Mouse (Mus musculus) liver, embryonic 11.5 days (tissue): Measurements from ENCODE around the gene Ppp1r27. TPM values are rescaled to one million over a fixed set of nuclear protein-coding genes. Genes with fewer than 3 reads are reported as not detected.
"Not testable (repeated sequence)": the region's sequence is repeated elsewhere in the genome, so short reads cannot be mapped to it uniquely, and the experiment has no call there.

ENCODE experiments used
- ATAC-seq: fragments of 200-750 bp; cut with Nextera tagmentation; replicated peaks from 2 replicates; pipeline ENCODE4 v1.8.0; 2017; ENCODE audit warnings: moderate number of reproducible peaks, mild to moderate bottlenecking, moderate TSS enrichment, moderate library complexity; ENCODE audit not compliant: low FRiP score
- DNase-seq: peaks from one replicate; pipeline ENCODE4 v3.0.0-alpha.2; 2017; ENCODE audit warnings: low spot score
- H3K27ac ChIP-seq: fragments of 300-500 bp; sonication (generic); 2 replicates; pipeline ENCODE4 v1.5.1; 2014; ENCODE audit warnings: mild to moderate bottlenecking, low read depth, low read length, control low read depth
- H3K27me3 ChIP-seq: fragments of 300-500 bp; sonication (generic); replicated peaks from 2 replicates; pipeline ENCODE4 v1.6.1; 2014; ENCODE audit warnings: low read length, mixed read lengths; ENCODE audit not compliant: control insufficient read depth, insufficient read depth
- H3K36me3 ChIP-seq: fragments of 300-500 bp; sonication (generic); 2 replicates; pipeline ENCODE4 v1.6.1; 2014; ENCODE audit warnings: mild to moderate bottlenecking, low read length, moderate library complexity, mixed read lengths; ENCODE audit not compliant: control insufficient read depth, insufficient read depth
- H3K4me1 ChIP-seq: fragments of 300-500 bp; sonication (generic); replicated peaks from 2 replicates; pipeline ENCODE4 v1.6.1; 2014; ENCODE audit warnings: low read length, mixed read lengths; ENCODE audit not compliant: control insufficient read depth, insufficient read depth
- H3K4me2 ChIP-seq: fragments of 300-500 bp; sonication (generic); 2 replicates; pipeline ENCODE4 v1.6.1; 2014; ENCODE audit warnings: mild to moderate bottlenecking, control low read depth, moderate library complexity
- H3K4me3 ChIP-seq: fragments of 300-500 bp; sonication (generic); 2 replicates; pipeline ENCODE4 v1.5.1; 2014; ENCODE audit warnings: low read depth, low read length, control low read depth
- H3K9ac ChIP-seq: fragments of 300-500 bp; sonication (generic); 2 replicates; pipeline ENCODE4 v1.6.1; 2014; ENCODE audit warnings: low read depth, low read length, control low read depth
- H3K9me3 ChIP-seq: fragments of 300-500 bp; sonication (generic); 2 replicates; pipeline ENCODE4 v1.6.1; 2016; ENCODE audit warnings: low read length, inconsistent platforms, mixed read lengths; ENCODE audit not compliant: control insufficient read depth
- WGBS: fragments of 180-500 bp; shearing (Covaris S2); extraction: QIAGEN DNeasy Blood & Tissue Kit; methylation state at CpG from one replicate; pipeline ENCODE4 v1.1.7; 2014; 5-methylcytosine and 5-hydroxymethylcytosine counted together
- polyA plus RNA-seq: library from polyadenylated mRNA; unstranded; fragments of >200 nt; fragmentation: Nextera tagmentation; extraction: Ambion mirVana; gene quantifications from 2 replicates; pipeline ENCODE4 v1.2.1, GENCODE M21; 2014

Gene Ppp1r27
- polyA plus RNA-seq, 1 experiment from 2014 or later: not detected

DNA sequence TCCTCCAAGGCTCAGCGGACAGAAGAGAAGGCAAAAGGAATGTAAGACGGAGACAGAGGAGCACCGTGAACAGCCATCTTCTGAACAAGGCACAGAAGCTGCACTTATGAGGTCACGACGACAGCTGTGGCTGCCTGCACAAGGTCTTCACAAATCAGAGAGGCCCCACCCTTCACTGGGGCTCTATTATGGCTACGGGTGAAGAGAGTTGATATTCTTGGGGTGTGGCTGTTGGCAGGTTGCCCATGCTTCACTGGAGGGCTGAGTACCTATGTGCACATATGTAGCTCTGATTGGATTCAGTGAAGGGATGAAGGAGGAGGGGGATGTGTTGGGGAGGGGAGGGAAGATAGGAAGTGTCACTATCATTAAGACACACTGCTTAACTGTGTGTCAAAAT is 32.4 kb downstream of the Ppp1r27 start:
- no peak for ATAC-seq
- no peak for DNase-seq
- no peak overlapping the region for H3K4me3 ChIP-seq
- no peak overlapping the region for H3K9ac ChIP-seq
- H3K27me3 ChIP-seq: no peaks in the 10 kb centered on the region
- peak overlapping the region; percentile 26; the same call in 1 of the 2 replicates for H3K27ac ChIP-seq
- WGBS: 63% methylated on average over 6 of the region's 6 CpGs
- no peak overlapping the region for H3K4me2 ChIP-seq
- H3K9me3 ChIP-seq: no peaks in the 10 kb centered on the region
- peaks cover 16% of the 10 kb centered on the region for H3K4me1 ChIP-seq
- H3K36me3 ChIP-seq: no peaks in the 10 kb centered on the region

DNA sequence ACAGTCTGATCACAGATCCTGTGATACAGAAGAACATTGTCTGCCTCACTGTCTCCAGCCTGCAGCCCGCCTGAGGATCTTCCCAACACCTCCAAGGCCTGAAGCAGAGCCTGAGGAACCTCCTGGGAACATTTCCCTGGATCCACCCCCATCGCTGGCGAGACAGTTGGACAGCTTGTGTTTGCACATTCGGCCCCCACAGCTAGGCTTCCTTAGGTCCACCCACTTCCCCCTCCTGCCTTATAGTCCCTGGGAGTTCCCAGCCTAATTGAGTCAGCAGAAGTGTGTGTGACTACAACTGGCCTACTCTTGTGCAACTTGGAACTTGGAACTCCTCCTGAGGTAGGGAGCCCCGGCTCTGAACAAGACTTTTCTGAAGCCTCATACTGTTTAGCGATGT is 32.9 kb downstream of the Ppp1r27 start:
- no peak for ATAC-seq
- Histone ChIP-seq H3K4me1 (peaks cover 16% of the 10 kb centered on the region), H3K9ac (no peak overlapping the region), H3K4me3 (no peak overlapping the region), H3K9me3 (no peaks in the 10 kb centered on the region), H3K27me3 (no peaks in the 10 kb centered on the region), H3K36me3 (no peaks in the 10 kb centered on the region), H3K4me2 (no peak overlapping the region), H3K27ac (peak overlapping the region; percentile 26; the same call in 1 of the 2 replicates)
- WGBS: 55% methylated on average over 6 of the region's 6 CpGs
- DNase-seq: no peak

DNA sequence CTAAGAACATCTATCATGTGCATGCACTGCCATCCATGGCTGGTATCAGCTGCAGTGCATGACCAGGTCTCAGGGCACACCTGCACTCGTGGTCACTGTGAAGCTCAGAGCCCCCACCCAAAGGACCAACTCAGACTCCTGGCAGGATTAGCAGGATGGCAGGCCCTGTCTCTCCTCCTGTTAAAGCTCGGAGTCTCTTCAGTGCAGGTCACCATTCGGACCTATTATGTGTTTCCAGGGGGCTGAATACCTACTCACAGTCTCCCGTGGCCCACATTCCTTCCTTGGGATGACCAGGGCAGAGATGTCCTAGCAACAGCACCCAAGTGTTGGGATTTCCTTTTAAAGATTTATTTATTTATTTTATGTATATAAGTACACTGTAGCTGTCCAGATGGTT is 33.8 kb downstream of the Ppp1r27 start:
- Histone ChIP-seq H3K36me3 (no peaks in the 10 kb centered on the region), H3K4me3 (no peak overlapping the region), H3K4me2 (no peak overlapping the region), H3K27me3 (no peaks in the 10 kb centered on the region), H3K27ac (no peak overlapping the region), H3K9ac (no peak overlapping the region), H3K4me1 (peaks cover 16% of the 10 kb centered on the region), H3K9me3 (no peaks in the 10 kb centered on the region)
- no peak for DNase-seq
- 77% methylated on average over 4 of the region's 4 CpGs for WGBS
- no peak for ATAC-seq

DNA sequence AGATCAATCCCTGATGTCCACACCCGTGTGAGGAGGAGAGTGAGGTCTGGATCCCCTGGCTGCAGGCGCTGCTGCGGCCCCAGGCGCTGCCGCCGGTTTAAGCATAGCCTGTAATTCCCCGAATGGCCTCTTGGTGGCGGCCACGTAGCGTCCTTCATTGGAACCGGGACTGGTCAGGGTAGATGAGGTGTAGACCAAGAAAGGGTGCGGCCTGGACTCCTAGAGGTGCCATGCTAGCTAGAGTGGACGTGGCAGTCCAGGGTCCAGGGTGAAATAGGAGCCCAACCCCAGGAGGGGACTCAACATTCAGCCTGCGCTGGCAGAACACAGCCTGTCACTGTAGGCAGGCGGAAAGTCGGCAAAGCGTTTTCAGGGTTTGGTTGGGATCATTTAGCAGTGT is 35.3 kb downstream of the Ppp1r27 start:
- ATAC-seq (peak; percentile 53), DNase-seq (peak; percentile 80)
- H3K27me3 ChIP-seq: no peaks in the 10 kb centered on the region
- no peaks in the 10 kb centered on the region for H3K9me3 ChIP-seq
- 18% methylated on average over 17 of the region's 17 CpGs for WGBS
- H3K4me1 ChIP-seq: peaks cover 15% of the 10 kb centered on the region
- no peak overlapping the region for H3K27ac ChIP-seq
- no peak overlapping the region for H3K4me2 ChIP-seq
- no peaks in the 10 kb centered on the region for H3K36me3 ChIP-seq
- H3K4me3 ChIP-seq: no peak overlapping the region
- no peak overlapping the region for H3K9ac ChIP-seq

DNA sequence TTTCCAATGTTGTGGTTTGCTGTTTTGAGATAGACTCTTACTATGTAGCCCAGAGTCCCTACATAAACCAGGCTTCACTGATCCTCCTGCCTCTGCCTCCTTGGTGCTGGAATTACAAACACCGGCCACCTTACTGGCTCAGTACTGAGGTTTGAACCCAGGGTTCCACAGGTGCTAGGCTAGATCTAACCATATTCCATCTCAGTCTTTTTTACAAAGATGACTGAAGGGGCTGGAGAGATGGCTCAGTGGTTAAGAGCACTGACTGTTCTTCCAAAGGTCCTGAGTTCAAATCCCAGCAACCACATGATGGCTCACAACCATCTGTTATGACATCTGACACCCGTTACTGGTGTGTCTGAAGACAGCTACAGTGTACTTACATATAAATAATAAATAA is 36.7 kb downstream of the Ppp1r27 start:
- not testable (repeated sequence) for DNase-seq, H3K27ac ChIP-seq, H3K36me3 ChIP-seq, H3K4me3 ChIP-seq, H3K9me3 ChIP-seq, H3K4me2 ChIP-seq, H3K9ac ChIP-seq, ATAC-seq, H3K27me3 ChIP-seq
- 91% methylated on average over 2 of the region's 2 CpGs for WGBS
- H3K4me1 ChIP-seq: peaks cover 23% of the 10 kb centered on the region

- no peak overlapping the region for H3K4me2 ChIP-seq
- ATAC-seq: no peak
- H3K27ac ChIP-seq: no peak overlapping the region
- no peak overlapping the region for H3K4me3 ChIP-seq
- H3K27me3 ChIP-seq: no peaks in the 10 kb centered on the region
- H3K9ac ChIP-seq: no peak overlapping the region
- DNase-seq: no peak
- peaks cover 13% of the 10 kb centered on the region for H3K4me1 ChIP-seq
- H3K36me3 ChIP-seq: no peaks in the 10 kb centered on the region
- WGBS: 60% methylated on average over 6 of the region's 6 CpGs
- no peaks in the 10 kb centered on the region for H3K9me3 ChIP-seq
Observed at GRCm38 (mm10) chr11:120512790-120513453, 38.0 kb downstream of the Ppp1r27 start.

GRCm38 (mm10) chr11:120510375-120511030 is 40.4 kb downstream of the Ppp1r27 start:
- no peaks in the 10 kb centered on the region for H3K9me3 ChIP-seq
- peak overlapping the region; percentile 72 for H3K4me2 ChIP-seq
- H3K4me3 ChIP-seq: peak overlapping the region; percentile 39
- peak overlapping the region; percentile 74 for H3K9ac ChIP-seq
- DNase-seq: peak; percentile 53
- peak; percentile 82 for ATAC-seq
- H3K27me3 ChIP-seq: no peaks in the 10 kb centered on the region
- 5% methylated on average over 16 of the region's 16 CpGs for WGBS
- peak overlapping the region; percentile 89 for H3K27ac ChIP-seq
- H3K36me3 ChIP-seq: no peaks in the 10 kb centered on the region
- peaks cover 20% of the 10 kb centered on the region for H3K4me1 ChIP-seq

DNA sequence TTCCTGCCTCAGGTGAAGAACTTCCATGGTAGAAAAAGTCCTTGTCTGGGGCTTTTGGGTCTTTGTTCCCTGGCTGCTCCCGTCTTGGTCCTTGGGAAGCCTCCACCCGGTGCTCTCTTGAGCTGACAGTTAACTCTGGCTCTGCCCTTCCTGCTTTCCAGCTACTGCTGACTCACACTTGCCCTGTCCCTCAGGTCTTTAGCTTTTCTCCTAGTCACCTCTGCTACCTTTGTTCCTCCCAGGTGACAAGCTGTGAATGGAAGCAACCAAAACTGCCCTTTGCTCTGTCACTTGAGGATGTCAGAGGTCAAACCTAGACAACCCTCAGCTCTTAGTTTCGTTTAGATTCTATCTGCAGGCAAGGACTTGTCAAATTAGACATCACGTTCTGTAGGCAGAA is 41.0 kb downstream of the Ppp1r27 start:
- ATAC-seq (0 out of 2 replicates have a peak, but pooled peaks have one; percentile 30), DNase-seq (peak; percentile 39)
- 31% methylated on average over 4 of the region's 4 CpGs for WGBS

More for the DNA sequence above, 41.0 kb downstream of the Ppp1r27 start:
- H3K9me3 ChIP-seq: no peaks in the 10 kb centered on the region
- peak overlapping the region; percentile 74 for H3K9ac ChIP-seq
- peak overlapping the region; percentile 72 for H3K4me2 ChIP-seq
- H3K4me1 ChIP-seq: peaks cover 20% of the 10 kb centered on the region
- peak overlapping the region; percentile 39; the same call in 1 of the 2 replicates for H3K4me3 ChIP-seq
- H3K27me3 ChIP-seq: no peaks in the 10 kb centered on the region
- peak overlapping the region; percentile 89 for H3K27ac ChIP-seq
- H3K36me3 ChIP-seq: no peaks in the 10 kb centered on the region
